Mouse (Mus musculus): ENCODE results near the gene Cep19.
A peak's percentile ranks its signal among the peaks of the same experiment; 100 is the strongest.

GRCm38 (mm10) chr16:32120454-32120853, 20.9 kb downstream of the Cep19 start:
- peak; percentile 59; the same call in 1 of the 2 replicates for TF ChIP-seq MAFK (IDR thresholded peaks at IDR 0.05; ENCODE audit: insufficient read depth, low read depth, low read length)
- TF ChIP-seq ZC3H11A (IDR thresholded peaks at IDR 0.05; ENCODE audit: borderline replicate concordance, low read depth, low read length): no peak
- no peak for TF ChIP-seq HCFC1 (IDR thresholded peaks at IDR 0.05; ENCODE audit: borderline replicate concordance, insufficient read depth, low read length)
